Mouse (Mus musculus): ENCODE measurements around the gene Gdf15.

- TF ChIP-seq CTCF (IDR thresholded peaks at IDR 0.05; ENCODE audit: control insufficient read depth, insufficient read depth, low read length) (peak; percentile 86), POLR2A (IDR thresholded peaks at IDR 0.05; ENCODE audit: borderline replicate concordance, control insufficient read depth, low read depth, low read length) (peak; percentile 63; the same call in 1 of the 2 replicates)
These were observed 21.2 kb downstream of the Gdf15 start for GRCm38 (mm10) chr8:70610796-70611771.
